Mouse (Mus musculus) stomach, embryonic 15.5 days (tissue): ENCODE results near the gene Tbc1d22a. TPM values are rescaled to one million over a fixed set of nuclear protein-coding genes. Genes with fewer than 3 reads are reported as not detected.
"Not testable (repeated sequence)": the region's sequence is repeated elsewhere in the genome, so short reads cannot be mapped to it uniquely, and the experiment has no call there.

Source experiments
- ATAC-seq: fragments of 200-750 bp; cut with Nextera tagmentation; 2 replicates; pipeline ENCODE4 v1.8.0; 2017; ENCODE audit warnings: low read depth, moderate number of reproducible peaks, moderate TSS enrichment; ENCODE audit not compliant: insufficient read depth, low FRiP score
- H3K27ac ChIP-seq: fragments of 300-500 bp; sonication (generic); 2 replicates; pipeline ENCODE4 v1.5.1; 2015; ENCODE audit warnings: mild to moderate bottlenecking, inconsistent platforms
- H3K27me3 ChIP-seq: fragments of 300-500 bp; sonication (generic); replicated peaks from 2 replicates; pipeline ENCODE4 v1.6.1; 2015; ENCODE audit warnings: inconsistent platforms
- H3K36me3 ChIP-seq: fragments of 300-500 bp; sonication (generic); 2 replicates; pipeline ENCODE4 v1.6.1; 2015; ENCODE audit warnings: inconsistent platforms
- H3K4me1 ChIP-seq: fragments of 300-500 bp; sonication (generic); 2 replicates; pipeline ENCODE4 v1.6.1; 2015; ENCODE audit warnings: inconsistent platforms
- H3K4me2 ChIP-seq: fragments of 300-500 bp; sonication (generic); 2 replicates; pipeline ENCODE4 v1.6.1; 2015; ENCODE audit warnings: mild to moderate bottlenecking, inconsistent platforms
- H3K4me3 ChIP-seq: fragments of 300-500 bp; sonication (generic); replicated peaks from 2 replicates; pipeline ENCODE4 v1.5.1; 2015; ENCODE audit warnings: inconsistent platforms
- H3K9ac ChIP-seq: fragments of 300-500 bp; sonication (generic); 2 replicates; pipeline ENCODE4 v1.6.1; 2015; ENCODE audit warnings: inconsistent platforms
- H3K9me3 ChIP-seq: fragments of 300-500 bp; sonication (generic); 2 replicates; pipeline ENCODE4 v1.6.1; 2016; ENCODE audit warnings: inconsistent platforms
- WGBS: fragments of 180-500 bp; shearing (Covaris S2); methylation state at CpG from one replicate; pipeline ENCODE4 v1.1.7; 2015; 5-methylcytosine and 5-hydroxymethylcytosine counted together
- polyA plus RNA-seq: library from polyadenylated mRNA; unstranded; fragments of >200 nt; fragmentation: Nextera tagmentation; extraction: Ambion mirVana; gene quantifications from 2 replicates; pipeline ENCODE4 v1.2.1, GENCODE M21; 2015

Gene Tbc1d22a
- polyA plus RNA-seq, 1 experiment from 2014 or later: 10.4 TPM

- not testable (repeated sequence) for H3K36me3 ChIP-seq, ATAC-seq
- 87% methylated on average over 5 of the region's 5 CpGs for WGBS
These were observed 2.1 kb upstream of the Tbc1d22a start for GRCm38 (mm10) chr15:86212193-86212592.

GRCm38 (mm10) chr15:86214549-86215201, 416 bp downstream of the Tbc1d22a start:
- Histone ChIP-seq H3K27ac (peak overlapping the region; percentile 92), H3K27me3 (no peaks in the 10 kb centered on the region), H3K36me3 (no peaks in the 10 kb centered on the region), H3K4me3 (peak overlapping the region; percentile 94), H3K4me2 (peak overlapping the region; percentile 99), H3K4me1 (peaks cover 14% of the 10 kb centered on the region), H3K9ac (peak overlapping the region; percentile 90), H3K9me3 (no peaks in the 10 kb centered on the region)
- WGBS: 11% methylated on average over 25 of the region's 25 CpGs
- peak; percentile 56 for ATAC-seq

More at GRCm38 (mm10) chr15:86212193-86212592, 2.1 kb upstream of the Tbc1d22a start:
- not testable (repeated sequence) for H3K27ac ChIP-seq, H3K4me2 ChIP-seq, H3K27me3 ChIP-seq, H3K9ac ChIP-seq, H3K9me3 ChIP-seq, H3K4me3 ChIP-seq
- H3K4me1 ChIP-seq: peaks cover 14% of the 10 kb centered on the region

- not testable (repeated sequence) for H3K27ac ChIP-seq, H3K27me3 ChIP-seq, H3K4me2 ChIP-seq, ATAC-seq, H3K9ac ChIP-seq, H3K9me3 ChIP-seq, H3K4me3 ChIP-seq, H3K36me3 ChIP-seq
- WGBS: 80% methylated on average over 9 of the region's 9 CpGs
- H3K4me1 ChIP-seq: peaks cover 14% of the 10 kb centered on the region
These were observed 2.4 kb downstream of the Tbc1d22a start for GRCm38 (mm10) chr15:86216641-86217040.

GRCm38 (mm10) chr15:86219534-86220228, 5.4 kb downstream of the Tbc1d22a start:
- no peak overlapping the region for H3K27ac ChIP-seq
- H3K4me2 ChIP-seq: no peak overlapping the region
- peaks cover 7% of the 10 kb centered on the region for H3K4me1 ChIP-seq
- H3K9ac ChIP-seq: no peak overlapping the region
- H3K4me3 ChIP-seq: no peak overlapping the region
- no peaks in the 10 kb centered on the region for H3K9me3 ChIP-seq
- no peaks in the 10 kb centered on the region for H3K36me3 ChIP-seq
- no peak for ATAC-seq
- no peaks in the 10 kb centered on the region for H3K27me3 ChIP-seq
- 72% methylated on average over 7 of the region's 7 CpGs for WGBS

GRCm38 (mm10) chr15:86220229-86220630, 6.0 kb downstream of the Tbc1d22a start:
- Histone ChIP-seq H3K9ac (no peak overlapping the region), H3K27ac (no peak overlapping the region), H3K27me3 (no peaks in the 10 kb centered on the region), H3K4me3 (no peak overlapping the region), H3K4me2 (no peak overlapping the region), H3K36me3 (no peaks in the 10 kb centered on the region), H3K4me1 (0 out of 2 replicates have a peak, but pooled peaks cover 2% of the 10 kb centered on the region), H3K9me3 (no peaks in the 10 kb centered on the region)
- WGBS: 77% methylated on average over 5 of the region's 5 CpGs
- ATAC-seq: no peak

- WGBS: 82% methylated on average over 4 of the region's 4 CpGs
- Histone ChIP-seq H3K9ac (no peak overlapping the region), H3K4me3 (no peak overlapping the region), H3K4me2 (no peak overlapping the region), H3K4me1 (no peaks in the 10 kb centered on the region), H3K36me3 (no peaks in the 10 kb centered on the region), H3K27me3 (no peaks in the 10 kb centered on the region), H3K27ac (no peak overlapping the region), H3K9me3 (no peaks in the 10 kb centered on the region)
- ATAC-seq: no peak
These were observed 6.5 kb downstream of the Tbc1d22a start for GRCm38 (mm10) chr15:86220715-86221114.

GRCm38 (mm10) chr15:86221369-86221768, 7.1 kb downstream of the Tbc1d22a start:
- no peaks in the 10 kb centered on the region for H3K4me1 ChIP-seq
- H3K27me3 ChIP-seq: no peaks in the 10 kb centered on the region
- no peak overlapping the region for H3K4me3 ChIP-seq
- no peaks in the 10 kb centered on the region for H3K36me3 ChIP-seq
- H3K9me3 ChIP-seq: no peaks in the 10 kb centered on the region
- no peak overlapping the region for H3K9ac ChIP-seq
- no peak for ATAC-seq
- no peak overlapping the region for H3K27ac ChIP-seq
- H3K4me2 ChIP-seq: no peak overlapping the region
- 84% methylated on average over 4 of the region's 4 CpGs for WGBS

GRCm38 (mm10) chr15:86221901-86222300, 7.6 kb downstream of the Tbc1d22a start:
- not testable (repeated sequence) for ATAC-seq, H3K4me1 ChIP-seq, H3K9me3 ChIP-seq, H3K36me3 ChIP-seq, H3K9ac ChIP-seq, H3K4me3 ChIP-seq, H3K27ac ChIP-seq, H3K27me3 ChIP-seq, H3K4me2 ChIP-seq
- 85% methylated on average over 11 of the region's 11 CpGs for WGBS

GRCm38 (mm10) chr15:86224972-86225551, 10.8 kb downstream of the Tbc1d22a start:
- Histone ChIP-seq H3K4me1 (no peaks in the 10 kb centered on the region), H3K4me2 (no peak overlapping the region), H3K4me3 (no peak overlapping the region), H3K9ac (no peak overlapping the region), H3K27me3 (no peaks in the 10 kb centered on the region), H3K36me3 (no peaks in the 10 kb centered on the region), H3K9me3 (no peaks in the 10 kb centered on the region), H3K27ac (no peak overlapping the region)
- ATAC-seq: peak; percentile 18; the same call in 1 of the 2 replicates
- 81% methylated on average over 7 of the region's 7 CpGs for WGBS

GRCm38 (mm10) chr15:86226221-86226620, 12.0 kb downstream of the Tbc1d22a start:
- Histone ChIP-seq H3K4me1 (no peaks in the 10 kb centered on the region), H3K9ac (no peak overlapping the region), H3K4me2 (no peak overlapping the region), H3K36me3 (no peaks in the 10 kb centered on the region), H3K4me3 (no peak overlapping the region), H3K9me3 (no peaks in the 10 kb centered on the region), H3K27ac (no peak overlapping the region), H3K27me3 (no peaks in the 10 kb centered on the region)
- ATAC-seq: no peak
- 79% methylated on average over 5 of the region's 5 CpGs for WGBS

GRCm38 (mm10) chr15:86226968-86227367, 12.7 kb downstream of the Tbc1d22a start:
- H3K4me2 ChIP-seq: no peak overlapping the region
- WGBS: 89% methylated on average over 2 of the region's 2 CpGs
- no peaks in the 10 kb centered on the region for H3K27me3 ChIP-seq
- H3K4me3 ChIP-seq: no peak overlapping the region
- no peak overlapping the region for H3K27ac ChIP-seq
- ATAC-seq: no peak
- no peak overlapping the region for H3K9ac ChIP-seq
- no peaks in the 10 kb centered on the region for H3K36me3 ChIP-seq
- no peaks in the 10 kb centered on the region for H3K4me1 ChIP-seq
- H3K9me3 ChIP-seq: no peaks in the 10 kb centered on the region

GRCm38 (mm10) chr15:86228186-86228585, 13.9 kb downstream of the Tbc1d22a start:
- ATAC-seq: no peak
- Histone ChIP-seq H3K4me3 (no peak overlapping the region), H3K9ac (no peak overlapping the region), H3K27me3 (no peaks in the 10 kb centered on the region), H3K36me3 (no peaks in the 10 kb centered on the region), H3K4me2 (no peak overlapping the region), H3K4me1 (no peaks in the 10 kb centered on the region), H3K9me3 (no peaks in the 10 kb centered on the region), H3K27ac (no peak overlapping the region)
- 44% methylated on average over 3 of the region's 3 CpGs for WGBS
